Mouse (Mus musculus) neural tube, embryonic 14.5 days (tissue): ENCODE data around the gene Mtx2. TPM values are rescaled to one million over a fixed set of nuclear protein-coding genes. Genes with fewer than 3 reads are reported as not detected.

ENCODE experiments used
- ATAC-seq: fragments of 200-750 bp; cut with Nextera tagmentation; 2 replicates; pipeline ENCODE4 v1.8.0; 2017; ENCODE audit warnings: low read depth, mild to moderate bottlenecking, moderate TSS enrichment, moderate library complexity
- H3K27ac ChIP-seq: fragments of 300-500 bp; sonication (generic); 2 replicates; pipeline ENCODE4 v1.5.1; 2014; ENCODE audit warnings: low read depth, mild to moderate bottlenecking, control low read depth, low read length, moderate library complexity, mixed read lengths
- H3K27me3 ChIP-seq: fragments of 300-500 bp; sonication (generic); 2 replicates; pipeline ENCODE4 v1.6.1; 2014; ENCODE audit warnings: low read length; ENCODE audit not compliant: control insufficient read depth, insufficient read depth
- H3K36me3 ChIP-seq: fragments of 300-500 bp; sonication (generic); 2 replicates; pipeline ENCODE4 v1.6.1; 2014; ENCODE audit warnings: low read length, mixed read lengths; ENCODE audit not compliant: control insufficient read depth, insufficient read depth
- H3K4me1 ChIP-seq: fragments of 300-500 bp; sonication (generic); 2 replicates; pipeline ENCODE4 v1.6.1; 2014; ENCODE audit warnings: low read length; ENCODE audit not compliant: control insufficient read depth, insufficient read depth
- H3K4me2 ChIP-seq: fragments of 300-500 bp; sonication (generic); 2 replicates; pipeline ENCODE4 v1.6.1; 2014; ENCODE audit warnings: mild to moderate bottlenecking, low read depth, low read length, control low read depth
- H3K4me3 ChIP-seq: fragments of 300-500 bp; sonication (generic); 2 replicates; pipeline ENCODE4 v1.5.1; 2014; ENCODE audit warnings: low read depth, low read length, control low read depth, mixed read lengths
- H3K9ac ChIP-seq: fragments of 300-500 bp; sonication (generic); replicated peaks from 2 replicates; pipeline ENCODE4 v1.6.1; 2014; ENCODE audit warnings: low read depth, mild to moderate bottlenecking, control low read depth, low read length, mixed read lengths
- H3K9me3 ChIP-seq: fragments of 300-500 bp; sonication (generic); 2 replicates; pipeline ENCODE4 v1.6.1; 2016; ENCODE audit warnings: low read length; ENCODE audit not compliant: control insufficient read depth
- WGBS: fragments of 180-500 bp; shearing (Covaris S2); extraction: QIAGEN DNeasy Blood & Tissue Kit; methylation state at CpG from one replicate; pipeline ENCODE4 v1.1.7; 2014; 5-methylcytosine and 5-hydroxymethylcytosine counted together
- polyA plus RNA-seq: library from polyadenylated mRNA; unstranded; fragments of >200 nt; fragmentation: Nextera tagmentation; extraction: Ambion mirVana; gene quantifications from 2 replicates; pipeline ENCODE4 v1.2.1, GENCODE M21; 2014

The Mtx2 gene
- polyA plus RNA-seq, 1 experiment from 2014 or later = 177 TPM

- no peak overlapping the region for H3K27ac ChIP-seq
- H3K4me2 ChIP-seq = no peak overlapping the region
- H3K9ac ChIP-seq = no peak overlapping the region
- no peaks in the 10 kb centered on the region for H3K9me3 ChIP-seq
- ATAC-seq = peak; percentile 58; the same call in 1 of the 2 replicates
- no peak overlapping the region for H3K4me3 ChIP-seq
- H3K4me1 ChIP-seq = no peaks in the 10 kb centered on the region
- H3K27me3 ChIP-seq = no peaks in the 10 kb centered on the region
- no peaks in the 10 kb centered on the region for H3K36me3 ChIP-seq
- WGBS = 40% methylated on average over 3 of the region's 3 CpGs
These were observed 76.2 kb downstream of the Mtx2 start for GRCm38 (mm10) chr2:74901764-74902295.

DNA sequence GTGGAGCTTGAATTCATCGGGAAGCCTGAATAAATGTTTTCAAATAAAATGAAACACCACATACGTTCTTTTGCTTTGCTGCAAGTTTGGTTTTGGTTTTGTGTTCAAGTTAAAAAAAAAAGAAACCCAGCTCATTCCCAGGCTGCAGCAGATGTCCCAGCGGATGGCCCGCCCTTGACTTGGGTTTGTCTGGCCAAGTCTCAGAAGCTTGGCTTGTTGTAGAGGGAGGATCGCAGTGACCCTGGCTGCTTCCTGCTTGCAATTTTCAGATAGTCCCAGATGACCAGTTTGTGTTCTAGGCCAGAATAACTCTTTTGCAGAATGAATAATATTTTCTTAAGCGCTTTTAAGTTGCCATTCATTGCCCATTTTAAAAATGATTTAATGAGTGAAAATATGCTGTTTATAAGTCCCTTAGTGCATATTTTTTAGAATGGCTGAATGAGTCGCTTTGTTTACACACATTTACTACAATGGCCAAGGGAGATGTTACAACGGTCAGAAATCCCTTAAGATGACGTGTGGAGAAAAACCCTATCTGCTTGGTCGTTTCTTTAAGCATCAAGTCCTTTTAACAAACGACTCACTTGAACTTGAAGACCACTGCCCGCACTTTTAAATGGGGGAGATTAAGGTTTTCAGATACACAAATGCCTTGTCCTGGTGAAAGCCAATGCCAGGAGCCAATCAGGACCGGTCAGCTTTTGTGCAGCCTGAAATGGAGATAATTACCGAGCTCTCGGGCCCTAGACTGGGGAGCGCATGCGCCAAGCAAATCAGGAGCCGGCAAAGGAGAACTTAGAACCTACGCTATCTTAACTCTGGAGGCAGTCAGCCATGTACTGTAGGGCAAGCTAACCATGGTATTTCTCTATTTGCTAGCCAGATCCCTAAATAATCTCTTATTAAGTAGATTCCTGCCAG lies 82.0 kb downstream of the Mtx2 start:
- Histone ChIP-seq H3K4me1 (no peaks in the 10 kb centered on the region), H3K36me3 (no peaks in the 10 kb centered on the region), H3K4me3 (no peak overlapping the region), H3K4me2 (no peak overlapping the region), H3K27ac (no peak overlapping the region), H3K9me3 (no peaks in the 10 kb centered on the region), H3K9ac (no peak overlapping the region), H3K27me3 (no peaks in the 10 kb centered on the region)
- WGBS = 50% methylated on average over 19 of the region's 19 CpGs
- no peak for ATAC-seq

DNA sequence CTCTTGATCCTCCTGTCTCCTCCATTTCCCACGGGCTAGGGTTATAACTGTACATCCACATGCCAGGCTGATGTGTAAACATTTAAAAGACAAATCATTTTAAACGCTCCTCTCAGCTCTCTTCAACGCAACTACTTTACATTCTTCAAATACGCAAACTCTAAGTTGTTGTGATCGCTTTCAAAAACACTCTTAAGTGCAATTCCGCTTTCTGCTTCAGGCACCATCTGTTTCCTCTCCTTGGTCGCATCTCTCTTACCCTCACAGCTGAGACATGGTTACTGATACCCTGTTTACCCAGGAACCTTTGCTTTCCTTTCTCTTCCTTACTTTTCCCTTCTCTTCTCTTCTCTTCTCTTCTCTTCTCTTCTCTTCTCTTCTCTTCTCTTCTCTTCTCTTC lies 86.4 kb downstream of the Mtx2 start:
- H3K9me3 ChIP-seq = no peaks in the 10 kb centered on the region
- no peak overlapping the region for H3K4me2 ChIP-seq
- no peak overlapping the region for H3K4me3 ChIP-seq
- no peak for ATAC-seq
- H3K4me1 ChIP-seq = no peaks in the 10 kb centered on the region
- H3K27ac ChIP-seq = no peak overlapping the region
- H3K27me3 ChIP-seq = no peaks in the 10 kb centered on the region
- WGBS = 74% methylated on average over 7 of the region's 7 CpGs
- H3K9ac ChIP-seq = no peak overlapping the region
- no peaks in the 10 kb centered on the region for H3K36me3 ChIP-seq

GRCm38 (mm10) chr2:74917880-74918537 lies 92.4 kb downstream of the Mtx2 start:
- Histone ChIP-seq H3K27ac (no peak overlapping the region), H3K4me3 (no peak overlapping the region), H3K9me3 (no peaks in the 10 kb centered on the region), H3K9ac (no peak overlapping the region), H3K27me3 (no peaks in the 10 kb centered on the region), H3K36me3 (no peaks in the 10 kb centered on the region), H3K4me1 (no peaks in the 10 kb centered on the region), H3K4me2 (no peak overlapping the region)
- 31% methylated on average over 9 of the region's 9 CpGs for WGBS
- ATAC-seq = peak; percentile 44; the same call in 1 of the 2 replicates

DNA sequence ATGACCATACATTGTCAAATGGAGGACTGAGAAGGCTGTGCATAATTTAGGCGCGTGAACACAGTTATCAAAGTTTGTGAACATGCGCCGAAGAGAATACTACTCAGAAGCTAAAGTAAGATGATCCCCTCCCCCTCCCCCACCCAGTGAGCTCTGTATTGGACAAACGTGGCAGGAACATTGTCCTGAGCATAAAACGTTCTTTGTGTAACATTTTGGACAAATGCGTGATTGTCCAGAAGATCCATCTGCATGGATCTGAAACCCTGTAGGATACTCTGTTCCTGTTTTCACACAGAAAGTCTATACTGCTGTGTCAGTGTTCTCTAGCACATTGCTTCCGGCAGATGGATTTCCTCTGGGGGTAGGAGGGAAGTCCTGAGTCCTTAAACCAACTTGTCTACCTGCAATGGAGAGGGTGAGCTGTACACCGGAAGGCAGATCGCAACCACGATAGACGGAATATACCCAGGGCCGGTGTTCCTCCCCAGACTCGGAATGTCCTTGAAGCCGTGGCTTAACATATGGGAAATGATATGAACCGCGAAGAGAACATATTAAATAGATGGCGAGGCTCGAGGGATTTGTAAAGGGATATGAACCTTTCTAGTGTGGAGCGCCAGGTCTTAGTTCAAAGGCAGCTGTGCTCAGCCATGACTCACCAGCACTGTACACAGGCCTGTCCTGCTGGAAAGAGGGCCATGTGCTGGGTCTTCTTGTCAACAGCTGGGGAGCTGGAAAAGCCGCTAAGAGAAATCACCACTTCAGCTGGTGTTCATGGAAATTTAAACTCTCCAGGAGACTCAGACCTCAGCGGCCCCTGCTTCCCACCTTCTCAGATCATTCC lies 100.6 kb downstream of the Mtx2 start:
- Histone ChIP-seq H3K27me3 (no peaks in the 10 kb centered on the region), H3K9ac (no peak overlapping the region), H3K4me1 (no peaks in the 10 kb centered on the region), H3K9me3 (no peaks in the 10 kb centered on the region), H3K36me3 (no peaks in the 10 kb centered on the region), H3K4me2 (no peak overlapping the region), H3K4me3 (no peak overlapping the region), H3K27ac (no peak overlapping the region)
- 72% methylated on average over 22 of the region's 22 CpGs for WGBS
- ATAC-seq = no peak

Other genes starting within 250 kb of the Mtx2 start
- 56.4 and 57.6 TPM in 2 replicates for gene Lnpk, start 246.4 kb upstream of the Mtx2 start, polyA plus RNA-seq
- gene Evx2, start 166.2 kb upstream of the Mtx2 start, polyA plus RNA-seq = 0.36 and 0.55 TPM in 2 replicates
- not detected in 2 replicates for gene Hoxd13, start 157.5 kb upstream of the Mtx2 start, polyA plus RNA-seq
- not detected in 2 replicates for gene Hoxd12, start 150.8 kb upstream of the Mtx2 start, polyA plus RNA-seq
- 0.09 TPM in 1 of 2 replicates, not detected in the other for gene Hoxd11, start 146.2 kb upstream of the Mtx2 start, polyA plus RNA-seq
- 55.4 and 90.2 TPM in 2 replicates for gene Hoxd10, start 133.9 kb upstream of the Mtx2 start, polyA plus RNA-seq
- gene Hoxd9, start 128.1 kb upstream of the Mtx2 start, polyA plus RNA-seq = 20.9 and 37.4 TPM in 2 replicates
- gene Hoxd8, start 121.2 kb upstream of the Mtx2 start, polyA plus RNA-seq = 19.9 and 23.6 TPM in 2 replicates
- 13.5 and 13.9 TPM in 2 replicates for gene Hoxd3, start 113.9 kb upstream of the Mtx2 start, polyA plus RNA-seq
- gene Hoxd4, start 113.9 kb upstream of the Mtx2 start, polyA plus RNA-seq = 4.7 and 5.5 TPM in 2 replicates
- gene Gm28230, start 99.1 kb upstream of the Mtx2 start, polyA plus RNA-seq = 1.4 and 2.5 TPM in 2 replicates
- gene Hoxd1, start 62.8 kb upstream of the Mtx2 start, polyA plus RNA-seq = 0.32 and 4.6 TPM in 2 replicates